Mouse (Mus musculus) telencephalon, adult 2 months (tissue): ENCODE measurements at regions not wholly inside any gene's neighbourhood (a gene's known extent, or its start where the extent isn't known, plus 50 kb on each side); places are given as distances from the start of the nearest gene placed in this dataset.

Experiments
- DNase-seq: peaks from one replicate; pipeline ENCODE4 v3.0.0-alpha.2; 2011; ENCODE audit warnings: low read depth, low spot score

DNA sequence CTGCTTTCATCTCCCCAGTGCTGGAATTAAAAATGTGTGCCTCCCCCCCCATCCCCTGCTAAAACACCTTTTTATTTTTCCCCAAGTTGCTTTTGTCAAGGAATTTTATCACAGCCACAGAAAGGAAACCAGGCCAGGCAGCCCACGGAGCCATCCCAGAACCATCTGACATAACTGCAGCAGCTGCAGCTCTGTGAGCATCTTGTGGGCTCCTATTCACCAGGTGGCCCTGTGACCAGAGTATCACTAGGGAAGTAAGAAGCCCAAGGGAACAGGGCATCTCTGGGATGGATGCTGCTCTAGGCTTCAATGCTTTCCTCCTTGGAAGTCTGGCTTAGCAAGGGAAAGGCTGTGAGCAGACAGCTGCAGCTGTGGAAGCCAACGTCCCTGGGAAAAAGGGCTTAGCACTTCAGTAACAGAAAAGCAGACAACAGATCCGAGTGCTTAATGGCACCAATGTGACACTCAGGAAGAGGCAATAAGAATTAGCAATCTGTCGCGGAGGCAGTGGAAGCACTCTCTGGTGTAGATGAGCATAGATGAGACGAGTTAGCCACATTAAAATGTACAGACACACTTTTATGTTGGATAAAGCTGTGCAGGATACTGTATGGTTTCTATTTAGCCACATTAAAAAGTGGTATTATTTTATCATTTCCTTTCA, 1183.0 kb downstream of the 4930447A16Rik start:
- no peak for DNase-seq

DNA sequence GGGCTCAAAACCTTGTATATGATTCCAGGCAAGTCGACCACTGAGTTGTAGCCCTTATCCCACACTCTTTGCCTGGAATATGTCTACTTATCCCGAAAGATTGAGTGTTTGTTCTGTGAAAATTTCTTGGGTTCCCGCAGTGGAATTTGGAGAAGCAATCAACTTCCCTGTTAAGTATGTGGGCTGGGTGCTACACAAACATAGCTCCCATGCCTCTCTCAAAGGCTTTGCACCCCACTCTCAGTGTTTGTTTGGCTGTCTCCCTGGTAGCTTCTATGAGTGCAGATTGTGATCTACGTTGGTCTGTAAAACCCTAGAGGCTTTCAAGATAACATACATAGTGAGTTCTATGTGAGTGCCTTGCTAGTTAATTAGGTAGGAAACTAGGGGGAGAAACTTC, 1184.2 kb downstream of the 4930447A16Rik start:
- no peak for DNase-seq
